ENCODE assay signal across 9 mouse cellular contexts in genomic region chr9:111092657-111093056, GRCm38 (mm10). TPM values are rescaled to one million over a fixed set of nuclear protein-coding genes. Genes with fewer than 3 reads are reported as not detected.
DNase-seq lines count a peak whose midpoint lies in the region; ATAC-seq and TF ChIP-seq lines count a peak whose summit lies in the region.
"Had no signal": no experiment of that assay in that cellular context is flagged by ENCODE, and none has a peak within 500 bp of the region (broad histone marks: within the 10 kb centered on the region; RNA-seq: fewer than 3 reads in every experiment).

No protein-coding gene starts in this region.

- no peak for TF ChIP-seq CTCF in forebrain, postnatal 0 days (IDR thresholded peaks at IDR 0.05; ENCODE audit: low read depth)
- no peak for TF ChIP-seq CTCF in stomach, postnatal 0 days (IDR thresholded peaks at IDR 0.05; ENCODE audit: low read depth)
- no peak for TF ChIP-seq CTCF in liver, postnatal 0 days (IDR thresholded peaks at IDR 0.05; ENCODE audit: low read depth)

- no peak overlapping the region for H3K4me2 ChIP-seq in forebrain, postnatal 0 days (ENCODE audit: low read depth)
- no peak overlapping the region; the same call in 1 of the 2 replicates for H3K4me2 ChIP-seq in forebrain, embryonic 15.5 days (replicated peaks)
- H3K4me2 ChIP-seq in midbrain, embryonic 14.5 days (ENCODE audit: low read length) = no peak overlapping the region
- H3K4me2 ChIP-seq in stomach, postnatal 0 days (replicated peaks; ENCODE audit: low read depth) = no peak overlapping the region
- no peak overlapping the region for H3K4me2 ChIP-seq in liver, postnatal 0 days (ENCODE audit: low read depth, low read length)
- H3K4me2 ChIP-seq: liver, embryonic 15.5 days had no signal

- no peak for TF ChIP-seq EP300 in stomach, postnatal 0 days (optimal IDR thresholded peaks at IDR 0.05)
- no peak for TF ChIP-seq EP300 in liver, postnatal 0 days (IDR thresholded peaks at IDR 0.05; ENCODE audit: low read depth)

- no peaks in the 10 kb centered on the region for H3K9me3 ChIP-seq in forebrain, postnatal 0 days (ENCODE audit: low read length)
- H3K9me3 ChIP-seq in forebrain, embryonic 15.5 days = no peaks in the 10 kb centered on the region
- H3K9me3 ChIP-seq in midbrain, embryonic 14.5 days (ENCODE audit: control insufficient read depth, low read length) = no peaks in the 10 kb centered on the region
- H3K9me3 ChIP-seq in midbrain, embryonic 10.5 days (replicated peaks) = no peaks in the 10 kb centered on the region
- no peaks in the 10 kb centered on the region for H3K9me3 ChIP-seq in stomach, postnatal 0 days (ENCODE audit: control insufficient read depth, low read length)
- no peaks in the 10 kb centered on the region for H3K9me3 ChIP-seq in liver, postnatal 0 days (ENCODE audit: low read length)
- H3K9me3 ChIP-seq: liver, embryonic 15.5 days had no signal

- DNase-seq in forebrain, postnatal 0 days = peak; percentile 49
- peak; percentile 49 for DNase-seq in midbrain, embryonic 14.5 days
- DNase-seq in midbrain, embryonic 10.5 days (ENCODE audit: low spot score) = no peak
- peak; percentile 25 for DNase-seq in gastrocnemius, postnatal 10 days
- DNase-seq in layer of hippocampus, postnatal 14 days (ENCODE audit: low spot score in 2 of 2) = peak; percentile 36 to 53
- no peak for DNase-seq in stomach, postnatal 0 days (ENCODE audit: low spot score)
- no peak for DNase-seq in liver, postnatal 0 days

- H3K4me1 ChIP-seq in forebrain, postnatal 0 days (ENCODE audit: insufficient read depth) = no peaks in the 10 kb centered on the region
- H3K4me1 ChIP-seq in forebrain, embryonic 15.5 days = no peaks in the 10 kb centered on the region
- H3K4me1 ChIP-seq in midbrain, embryonic 14.5 days (ENCODE audit: control insufficient read depth, insufficient read depth, low read length) = no peaks in the 10 kb centered on the region
- H3K4me1 ChIP-seq in midbrain, embryonic 10.5 days = peaks cover 21% of the 10 kb centered on the region
- H3K4me1 ChIP-seq in stomach, postnatal 0 days (replicated peaks; ENCODE audit: control insufficient read depth, insufficient read depth) = no peaks in the 10 kb centered on the region
- H3K4me1 ChIP-seq in liver, postnatal 0 days (ENCODE audit: insufficient read depth) = peaks cover 4% of the 10 kb centered on the region; the same call in 1 of the 2 replicates

- H3K27me3 ChIP-seq in forebrain, postnatal 0 days (ENCODE audit: insufficient read depth, low read length) = no peaks in the 10 kb centered on the region
- no peaks in the 10 kb centered on the region for H3K27me3 ChIP-seq in forebrain, embryonic 15.5 days
- H3K27me3 ChIP-seq in midbrain, embryonic 14.5 days (ENCODE audit: control insufficient read depth, insufficient read depth, low read length) = no peaks in the 10 kb centered on the region
- H3K27me3 ChIP-seq in midbrain, embryonic 10.5 days (ENCODE audit: low read depth, poor library complexity, severe bottlenecking) = peaks cover 6% of the 10 kb centered on the region; the same call in 1 of the 2 replicates
- H3K27me3 ChIP-seq in stomach, postnatal 0 days (ENCODE audit: control insufficient read depth, insufficient read depth, low read length) = no peaks in the 10 kb centered on the region
- no peaks in the 10 kb centered on the region for H3K27me3 ChIP-seq in liver, postnatal 0 days (ENCODE audit: insufficient read depth, low read length)

- ATAC-seq in forebrain, postnatal 0 days = no peak
- no peak for ATAC-seq in forebrain, embryonic 15.5 days (replicated peaks)
- ATAC-seq in midbrain, embryonic 14.5 days (ENCODE audit: low FRiP score, low TSS enrichment) = no peak
- no peak for ATAC-seq in stomach, postnatal 0 days (ENCODE audit: low FRiP score, low TSS enrichment)
- no peak for ATAC-seq in liver, postnatal 0 days

- no peak overlapping the region for H3K9ac ChIP-seq in forebrain, postnatal 0 days
- H3K9ac ChIP-seq in forebrain, embryonic 15.5 days (replicated peaks) = no peak overlapping the region
- H3K9ac ChIP-seq in midbrain, embryonic 14.5 days (replicated peaks; ENCODE audit: low read length) = no peak overlapping the region
- H3K9ac ChIP-seq in stomach, postnatal 0 days (ENCODE audit: low read length) = no peak overlapping the region
- H3K9ac ChIP-seq in liver, postnatal 0 days (replicated peaks) = no peak overlapping the region
- H3K9ac ChIP-seq: liver, embryonic 15.5 days had no signal

- WGBS in forebrain, postnatal 0 days = 36% methylated on average over 9 of the region's 9 CpGs
- WGBS in forebrain, embryonic 15.5 days = 46% methylated on average over 9 of the region's 9 CpGs
- 65% methylated on average over 9 of the region's 9 CpGs for WGBS in midbrain, embryonic 14.5 days
- 72% methylated on average over 9 of the region's 9 CpGs for WGBS in midbrain, embryonic 10.5 days
- 67% methylated on average over 9 of the region's 9 CpGs for WGBS in stomach, postnatal 0 days
- 71% methylated on average over 9 of the region's 9 CpGs for whole genome bisulfite sequencing in liver, postnatal 0 days (ENCODE audit: insufficient replicate concordance)

- no peaks in the 10 kb centered on the region for H3K36me3 ChIP-seq in forebrain, postnatal 0 days (ENCODE audit: insufficient read depth)
- H3K36me3 ChIP-seq in forebrain, embryonic 15.5 days = no peaks in the 10 kb centered on the region
- no peaks in the 10 kb centered on the region for H3K36me3 ChIP-seq in midbrain, embryonic 14.5 days (ENCODE audit: control insufficient read depth, insufficient read depth, low read length)
- H3K36me3 ChIP-seq in midbrain, embryonic 10.5 days = no peaks in the 10 kb centered on the region
- H3K36me3 ChIP-seq in stomach, postnatal 0 days (ENCODE audit: control insufficient read depth, insufficient read depth, low read length) = no peaks in the 10 kb centered on the region
- H3K36me3 ChIP-seq in liver, postnatal 0 days (replicated peaks; ENCODE audit: insufficient read depth, low read length) = no peaks in the 10 kb centered on the region
- H3K36me3 ChIP-seq: liver, embryonic 15.5 days had no signal

- no peak overlapping the region for H3K27ac ChIP-seq in forebrain, postnatal 0 days (ENCODE audit: low read depth, low read length)
- H3K27ac ChIP-seq in forebrain, embryonic 15.5 days (replicated peaks) = no peak overlapping the region
- no peak overlapping the region for H3K27ac ChIP-seq in midbrain, embryonic 14.5 days (replicated peaks; ENCODE audit: low read depth, low read length)
- no peak overlapping the region for H3K27ac ChIP-seq in midbrain, embryonic 10.5 days (replicated peaks)
- H3K27ac ChIP-seq in stomach, postnatal 0 days (replicated peaks) = no peak overlapping the region
- H3K27ac ChIP-seq in liver, postnatal 0 days (ENCODE audit: low read depth) = no peak overlapping the region
- H3K27ac ChIP-seq: liver, embryonic 15.5 days had no signal

- no peak overlapping the region for H3K4me3 ChIP-seq in forebrain, postnatal 0 days (ENCODE audit: low read depth, low read length)
- H3K4me3 ChIP-seq in forebrain, embryonic 15.5 days = no peak overlapping the region
- no peak overlapping the region for H3K4me3 ChIP-seq in midbrain, embryonic 14.5 days (replicated peaks; ENCODE audit: low read depth, low read length)
- H3K4me3 ChIP-seq in midbrain, embryonic 10.5 days = no peak overlapping the region
- no peak overlapping the region for H3K4me3 ChIP-seq in stomach, postnatal 0 days (ENCODE audit: low read depth, low read length)
- no peak overlapping the region for H3K4me3 ChIP-seq in liver, postnatal 0 days (ENCODE audit: low read depth, low read length)
- H3K4me3 ChIP-seq: liver, embryonic 15.5 days had no signal

RNA-seq across cellular contexts. Expression of gene Lrrfip2, which starts 24.7 kb away (rescaled TPM):
- 29.2 and 41.7 TPM in 2 replicates for total RNA-seq in forebrain, postnatal 0 days (2014; rRNA removed)
- 36.0 and 38.9 TPM in 2 replicates for polyA plus RNA-seq in forebrain, postnatal 0 days (2015; fragmentation: Nextera tagmentation; extraction: Ambion mirVana)
- 41.8 and 42.8 TPM in 2 replicates for polyA plus RNA-seq in forebrain, embryonic 15.5 days (2015; fragmentation: Nextera tagmentation; extraction: Ambion mirVana)
- polyA plus RNA-seq in midbrain, embryonic 14.5 days (2014; fragmentation: Nextera tagmentation; extraction: Ambion mirVana) = 45.1 and 50.7 TPM in 2 replicates
- 39.5 and 39.8 TPM in 2 replicates for polyA plus RNA-seq in midbrain, embryonic 10.5 days (2016; fragmentation: Nextera tagmentation; extraction: Ambion mirVana)
- 10 to 100 TPM; 72.3 to 80.8 TPM for total RNA-seq in gastrocnemius, postnatal 10 days (2021)
- 10 to 100 TPM; 26.3 to 29.0 TPM for total RNA-seq in layer of hippocampus, postnatal 14 days (2021)
- 33.2 and 34.1 TPM in 2 replicates for polyA plus RNA-seq in stomach, postnatal 0 days (2015; fragmentation: Nextera tagmentation; extraction: Ambion mirVana)
- 18.4 and 18.5 TPM in 2 replicates for polyA plus RNA-seq in liver, postnatal 0 days (2015; fragmentation: Nextera tagmentation; extraction: Ambion mirVana)

RNA-seq across cellular contexts. Expression of gene Ccrl2, which starts 35.3 kb away (rescaled TPM):
- total RNA-seq in forebrain, postnatal 0 days (2014; rRNA removed) = 0.19 and 0.77 TPM in 2 replicates
- polyA plus RNA-seq in forebrain, postnatal 0 days (2015; fragmentation: Nextera tagmentation; extraction: Ambion mirVana) = 0.99 and 1.3 TPM in 2 replicates
- 1.0 and 1.1 TPM in 2 replicates for polyA plus RNA-seq in forebrain, embryonic 15.5 days (2015; fragmentation: Nextera tagmentation; extraction: Ambion mirVana)
- polyA plus RNA-seq in midbrain, embryonic 14.5 days (2014; fragmentation: Nextera tagmentation; extraction: Ambion mirVana) = 1.2 and 1.9 TPM in 2 replicates
- polyA plus RNA-seq in midbrain, embryonic 10.5 days (2016; fragmentation: Nextera tagmentation; extraction: Ambion mirVana) = 0.89 and 1.0 TPM in 2 replicates
- 1 to 10 TPM; 4.7 to 4.8 TPM for total RNA-seq in gastrocnemius, postnatal 10 days (2021)
- total RNA-seq in layer of hippocampus, postnatal 14 days (2021) = 1 to 10 TPM in 1 of 2 experiments, under 1 TPM in 1; 0.92 to 1.8 TPM
- polyA plus RNA-seq in stomach, postnatal 0 days (2015; fragmentation: Nextera tagmentation; extraction: Ambion mirVana) = 1.8 and 2.0 TPM in 2 replicates
- polyA plus RNA-seq in liver, postnatal 0 days (2015; fragmentation: Nextera tagmentation; extraction: Ambion mirVana) = 7.4 and 8.4 TPM in 2 replicates

Comparison
In these comparisons a context has a peak if more than half of its experiments do, and no peak if none do; other contexts are left out.
1. DNase-seq: peak in forebrain, postnatal 0 days (single experiment), midbrain, embryonic 14.5 days (single experiment), gastrocnemius, postnatal 10 days (single experiment) and layer of hippocampus, postnatal 14 days (2 of 2); none in midbrain, embryonic 10.5 days (single experiment), stomach, postnatal 0 days (single experiment) and liver, postnatal 0 days (single experiment).